Mouse (Mus musculus) layer of hippocampus, postnatal 14 days (tissue): ENCODE measurements around the gene Zfp160. TPM values are rescaled to one million over a fixed set of nuclear protein-coding genes. Genes with fewer than 3 reads are reported as not detected.

Experiments
- total RNA-seq, 2 experiments: library from RNA; stranded (reverse); gene quantifications; 2 replicates each; pipeline ENCODE4 v1.2.3; 2021

Gene Zfp160
- total RNA-seq, 2 experiments from 2014 or later, result 22.7 to 23.9 TPM

Other genes starting within 250 kb of the Zfp160 start
- gene Vmn1r228, start 222.7 kb upstream of the Zfp160 start, total RNA-seq, result not detected
- under 1 TPM; 0.07 to 0.17 TPM for gene Vmn1r229, start 197.3 kb upstream of the Zfp160 start, total RNA-seq
- not detected for gene Vmn1r230, start 168.5 kb upstream of the Zfp160 start, total RNA-seq
- gene Vmn1r231, start 103.8 kb upstream of the Zfp160 start, total RNA-seq, result not detected
- gene Vmn1r232, start 89.2 kb upstream of the Zfp160 start, total RNA-seq, result not detected
- 100 to 1,000 TPM; 793 to 804 TPM for gene Ppp2r1a, start 63.6 kb upstream of the Zfp160 start, total RNA-seq
- not detected for gene Vmn1r233, start 12.4 kb upstream of the Zfp160 start, total RNA-seq
- not detected for gene Vmn1r234, start 217.2 kb downstream of the Zfp160 start, total RNA-seq
- not detected for gene Vmn1r235, start 247.5 kb downstream of the Zfp160 start, total RNA-seq